In genomic region chr11:115329339-115329738, GRCm38 (mm10) we compare ENCODE assay signal across 18 mouse cellular contexts. TPM values are rescaled to one million over a fixed set of nuclear protein-coding genes. Genes with fewer than 3 reads are reported as not detected.
DNase-seq lines count a peak whose midpoint lies in the region; TF ChIP-seq lines count a peak whose summit lies in the region.
"Had no signal": no experiment of that assay in that cellular context is flagged by ENCODE, and none has a peak within 500 bp of the region (broad histone marks: within the 10 kb centered on the region; RNA-seq: fewer than 3 reads in every experiment).

No protein-coding gene starts in this region.

- DNase-seq in left cerebral cortex, adult 2 months (ENCODE audit: extremely low spot score in 1 of 2, low spot score in 2 of 2): no peak
- no peak for DNase-seq in left cerebral cortex, postnatal 10 days (ENCODE audit: extremely low spot score in 1 of 2, low spot score in 2 of 2)
- peak; percentile 28 for DNase-seq in thymus, adult 2 months
- no peak for DNase-seq in thymus, adult 18-20 months
- peak; percentile 52 for DNase-seq in induced T-regulatory cell, adult 2 months (ENCODE audit: low read depth)
- peak; percentile 77 for DNase-seq in thymus, postnatal 4 days
- DNase-seq in kidney, postnatal 4 days: no peak
- DNase-seq in cerebellum, adult 9-10 months: no peak
- DNase-seq: cerebellum, adult 8-10 months; heart, postnatal 4 days; kidney, adult 11 months had no signal

- intact Hi-C loops in left cerebral cortex, adult 2 months (cut with DNase I): no loop called here
- intact Hi-C loops in left cerebral cortex, postnatal 10 days (cut with DNase I): no loop called here

- no peak for TF ChIP-seq POLR2A in thymus, adult 2 months (IDR thresholded peaks at IDR 0.05; ENCODE audit: control insufficient read depth, extremely low read depth, insufficient read depth, low read length, poor library complexity)

- no peaks in the 10 kb centered on the region for H3K36me3 ChIP-seq in thymus, adult 2 months (ENCODE audit: control insufficient read depth, insufficient read depth, low read length)
- H3K36me3 ChIP-seq: embryonic facial prominence, embryonic 10.5 days; heart, embryonic 10.5 days; midbrain, embryonic 13.5 days had no signal

- WGBS in thymus, adult 2 months: 69% methylated on average over 15 of the region's 15 CpGs

- H3K4me3 ChIP-seq in left cerebral cortex, adult 2 months: no peak overlapping the region
- no peak overlapping the region for H3K4me3 ChIP-seq in thymus, adult 2 months (ENCODE audit: control insufficient read depth, insufficient read depth, low read length)
- H3K4me3 ChIP-seq: embryonic facial prominence, embryonic 10.5 days; heart, embryonic 10.5 days; midbrain, embryonic 13.5 days had no signal

- peaks cover 8% of the 10 kb centered on the region; the same call in 1 of the 2 replicates for H3K27me3 ChIP-seq in thymus, adult 2 months (ENCODE audit: control insufficient read depth, insufficient read depth, low read length)

- H3K4me1 ChIP-seq in thymus, adult 2 months (replicated peaks; ENCODE audit: control insufficient read depth, insufficient read depth, low read length): no peaks in the 10 kb centered on the region

- no peak overlapping the region for H3K27ac ChIP-seq in left cerebral cortex, adult 2 months
- H3K27ac ChIP-seq in thymus, adult 2 months (ENCODE audit: control insufficient read depth, insufficient read depth, low read length): no peak overlapping the region
- H3K27ac ChIP-seq: embryonic facial prominence, embryonic 10.5 days; heart, embryonic 10.5 days; midbrain, embryonic 13.5 days had no signal

- TF ChIP-seq CTCF in left cerebral cortex, adult 2 months (IDR thresholded peaks at IDR 0.05): peak; percentile 27
- peak; percentile 70; the same call in 1 of the 2 replicates for TF ChIP-seq CTCF in thymus, adult 2 months (IDR thresholded peaks at IDR 0.05; ENCODE audit: borderline replicate concordance, control insufficient read depth, extremely low read depth, insufficient read depth, low read length, poor library complexity)

RNA-seq across cellular contexts. Expression of gene Otop3, which starts 5.2 kb away (rescaled TPM):
- not detected for total RNA-seq in left cerebral cortex, adult 2 months (2021)
- under 1 TPM; 0.24 to 0.28 TPM for total RNA-seq in left cerebral cortex, postnatal 10 days (2021)
- polyA plus RNA-seq in thymus, adult 2 months (2012; rRNA removed): 0.06 and 0.12 TPM in 2 replicates
- total RNA-seq: ES-E14; heart, postnatal 4 days; left cerebral cortex, postnatal 14 days had no signal
- polyA plus RNA-seq: embryonic facial prominence, embryonic 10.5 days had no signal

RNA-seq across cellular contexts. Expression of gene Ush1g, which starts 7.5 kb away (rescaled TPM):
- total RNA-seq in left cerebral cortex, adult 2 months (2021): under 1 TPM; 0.36 to 0.44 TPM
- under 1 TPM; 0.24 to 0.26 TPM for total RNA-seq in left cerebral cortex, postnatal 10 days (2021)
- polyA plus RNA-seq in thymus, adult 2 months (2012; rRNA removed): 0.05 and 0.11 TPM in 2 replicates
- total RNA-seq: ES-E14 had no signal
- polyA plus RNA-seq: activated CD4-positive, CD25-positive, alpha-beta regulatory T cell, adult 4 months had no signal

RNA-seq across cellular contexts. Expression of gene Otop2, which starts 22.4 kb away (rescaled TPM):
- total RNA-seq in left cerebral cortex, adult 2 months (2021): 1 to 10 TPM; 1.4 to 2.7 TPM
- total RNA-seq in left cerebral cortex, postnatal 10 days (2021): under 1 TPM in 1 of 2 experiments, not detected in 1; 0.14 TPM
- 0.26 and 0.32 TPM in 2 replicates for polyA plus RNA-seq in thymus, adult 2 months (2012; rRNA removed)
- total RNA-seq: heart, postnatal 4 days had no signal
- polyA plus RNA-seq: activated CD4-positive, CD25-positive, alpha-beta regulatory T cell, adult 4 months; embryonic facial prominence, embryonic 10.5 days; heart, embryonic 10.5 days; liver, embryonic 16.5 days; midbrain, embryonic 13.5 days had no signal

RNA-seq across cellular contexts. Expression of gene Fads6, which starts 31.9 kb away (rescaled TPM):
- 10 to 100 TPM; 11.4 to 13.5 TPM for total RNA-seq in left cerebral cortex, adult 2 months (2021)
- 1 to 10 TPM; 6.5 to 6.8 TPM for total RNA-seq in left cerebral cortex, postnatal 10 days (2021)
- polyA plus RNA-seq in thymus, adult 2 months (2012; rRNA removed): 1.6 and 2.1 TPM in 2 replicates

RNA-seq across cellular contexts. Expression of gene Hid1, which starts 38.2 kb away (rescaled TPM):
- total RNA-seq in left cerebral cortex, adult 2 months (2021): 100 to 1,000 TPM; 117 to 121 TPM
- total RNA-seq in left cerebral cortex, postnatal 10 days (2021): 10 to 100 TPM; 77.5 to 81.7 TPM
- 127 and 143 TPM in 2 replicates for polyA plus RNA-seq in thymus, adult 2 months (2012; rRNA removed)

Comparison
In these comparisons a context has a peak if more than half of its experiments do, and no peak if none do; other contexts are left out.
1. DNase-seq: peak in thymus, adult 2 months (single experiment), induced T-regulatory cell, adult 2 months (single experiment) and thymus, postnatal 4 days (single experiment); none in left cerebral cortex, adult 2 months (0 of 2), left cerebral cortex, postnatal 10 days (0 of 2), thymus, adult 18-20 months (0 of 2), kidney, postnatal 4 days (0 of 2) and cerebellum, adult 9-10 months (single experiment).